Mouse (Mus musculus): Measurements from ENCODE around the gene Tex2. TPM values are rescaled to one million over a fixed set of nuclear protein-coding genes. Genes with fewer than 3 reads are reported as not detected.

Tex2 gene
- polyA plus RNA-seq, 1 experiment from 2014 or later = 17.1 TPM

DNA sequence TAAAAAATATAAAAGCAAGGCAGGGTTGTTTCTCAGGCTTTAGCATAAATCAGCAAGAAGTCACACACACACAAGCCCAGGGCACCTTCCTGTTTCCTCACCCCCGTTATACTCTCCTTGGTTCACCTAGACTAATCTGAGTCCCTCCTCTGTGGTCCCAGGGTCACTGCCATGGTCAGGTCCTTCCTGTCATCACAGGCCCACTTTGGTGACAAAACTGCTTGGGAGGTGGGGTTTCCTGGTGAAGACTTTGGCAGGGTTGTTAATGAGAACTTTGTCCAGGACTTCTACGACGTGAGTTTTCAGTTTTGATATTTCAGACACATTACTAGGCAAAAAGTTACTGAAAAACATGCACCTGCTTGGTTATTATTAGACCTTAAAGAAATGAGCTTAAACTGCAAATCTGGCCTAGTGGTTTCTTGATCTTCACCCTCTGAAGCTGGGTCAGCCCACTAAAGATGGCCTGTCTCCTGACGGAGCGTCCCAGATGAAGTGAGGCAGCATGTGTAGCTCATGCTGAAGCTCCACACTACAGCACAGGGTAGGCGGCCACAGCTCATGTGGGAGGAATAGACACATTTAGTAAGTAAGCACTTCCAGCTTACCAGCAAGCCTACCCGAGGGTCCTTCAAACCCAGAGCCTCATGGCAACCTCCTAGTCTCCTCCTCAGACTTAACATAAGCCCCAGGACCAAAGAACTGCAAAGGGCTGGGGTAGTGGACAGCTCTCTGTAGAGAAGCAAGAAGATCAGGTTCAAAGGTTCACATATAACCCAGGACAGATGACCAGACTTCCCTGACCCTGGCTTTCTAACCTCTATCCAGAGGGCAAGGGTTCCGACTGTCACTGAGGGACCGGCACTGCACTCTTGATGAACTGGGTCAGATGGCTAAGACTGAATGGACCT lies 133.3 kb downstream of the Tex2 start:
- Histone ChIP-seq H3K27me3 (replicated peaks; ENCODE audit: control insufficient read depth, insufficient read depth, low read length) (no peaks in the 10 kb centered on the region), H3K9ac (ENCODE audit: low read depth, low read length) (no peak overlapping the region), H3K27ac (ENCODE audit: low read depth, low read length) (no peak overlapping the region), H3K4me1 (replicated peaks; ENCODE audit: control insufficient read depth, insufficient read depth, low read length) (no peaks in the 10 kb centered on the region), H3K9me3 (ENCODE audit: control insufficient read depth) (no peaks in the 10 kb centered on the region), H3K4me3 (ENCODE audit: low read depth, low read length) (no peak overlapping the region), H3K4me2 (replicated peaks; ENCODE audit: low read depth) (no peak overlapping the region), H3K36me3 (ENCODE audit: control insufficient read depth, insufficient read depth) (no peaks in the 10 kb centered on the region)
- 67% methylated on average over 9 of the region's 9 CpGs for WGBS
- ATAC-seq = no peak
- no peak for TF ChIP-seq CTCF (IDR thresholded peaks at IDR 0.05; ENCODE audit: low read depth)

DNA sequence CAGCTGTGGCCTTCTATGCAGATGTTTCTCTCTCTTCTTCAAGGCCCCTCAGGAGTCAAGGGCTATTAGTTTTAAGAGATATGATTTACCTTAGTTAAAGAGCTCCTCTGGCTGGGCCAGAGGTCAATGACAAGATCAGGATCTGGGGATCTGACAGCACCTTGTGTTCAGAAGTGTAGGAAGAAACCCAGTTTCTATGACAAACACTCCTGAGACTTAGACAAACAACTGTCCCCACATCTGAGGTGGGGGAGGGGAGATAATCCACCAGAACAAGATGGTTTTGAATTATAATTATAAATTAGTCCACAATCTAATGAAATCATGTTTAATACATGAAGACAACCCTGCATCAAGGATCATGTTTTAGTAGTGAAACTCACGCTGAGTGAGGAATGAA lies 134.5 kb downstream of the Tex2 start:
- Histone ChIP-seq H3K9me3 (ENCODE audit: control insufficient read depth) (no peaks in the 10 kb centered on the region), H3K4me2 (replicated peaks; ENCODE audit: low read depth) (no peak overlapping the region), H3K36me3 (ENCODE audit: control insufficient read depth, insufficient read depth) (no peaks in the 10 kb centered on the region), H3K4me1 (replicated peaks; ENCODE audit: control insufficient read depth, insufficient read depth, low read length) (no peaks in the 10 kb centered on the region), H3K27me3 (replicated peaks; ENCODE audit: control insufficient read depth, insufficient read depth, low read length) (no peaks in the 10 kb centered on the region), H3K9ac (ENCODE audit: low read depth, low read length) (no peak overlapping the region), H3K27ac (ENCODE audit: low read depth, low read length) (no peak overlapping the region), H3K4me3 (ENCODE audit: low read depth, low read length) (no peak overlapping the region)
- WGBS = 71% methylated on average over 1 of the region's 1 CpGs
- no peak for TF ChIP-seq CTCF (IDR thresholded peaks at IDR 0.05; ENCODE audit: low read depth)
- no peak for ATAC-seq

DNA sequence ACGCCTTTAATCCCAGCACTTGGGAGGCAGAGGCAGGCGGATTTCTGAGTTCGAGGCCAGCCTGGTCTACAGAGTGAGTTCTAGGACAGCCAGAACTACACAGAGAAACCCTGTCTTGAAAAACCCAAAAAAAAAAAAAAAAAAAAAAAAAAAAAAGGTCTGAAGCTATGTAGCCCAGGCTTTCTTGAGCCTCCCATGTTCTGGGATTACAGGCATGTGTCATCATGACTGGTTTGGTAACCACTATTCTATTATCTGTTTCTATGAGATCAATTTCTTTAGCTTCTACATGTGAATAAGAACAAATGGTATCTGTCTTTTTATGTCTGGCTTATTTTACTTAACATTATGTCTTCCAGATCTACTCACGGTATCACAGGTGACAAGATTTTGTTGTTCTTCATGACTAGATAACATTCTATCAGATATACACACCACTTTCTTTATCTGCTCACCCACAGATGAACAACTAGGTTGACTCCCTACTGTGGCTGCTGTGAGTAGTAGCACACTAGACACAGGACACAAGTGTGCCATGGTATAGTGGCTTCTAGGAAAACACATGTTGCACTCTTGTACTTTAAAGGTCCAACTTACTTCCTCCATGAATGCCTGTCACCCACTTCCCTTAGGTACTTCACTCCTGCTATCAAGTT lies 135.6 kb downstream of the Tex2 start:
- no peak overlapping the region for H3K27ac ChIP-seq (ENCODE audit: low read depth, low read length)
- H3K4me3 ChIP-seq (ENCODE audit: low read depth, low read length) = no peak overlapping the region
- WGBS = 91% methylated on average over 3 of the region's 4 CpGs
- no peak overlapping the region for H3K9ac ChIP-seq (ENCODE audit: low read depth, low read length)
- no peak overlapping the region for H3K4me2 ChIP-seq (replicated peaks; ENCODE audit: low read depth)
- no peak for TF ChIP-seq CTCF (IDR thresholded peaks at IDR 0.05; ENCODE audit: low read depth)
- H3K27me3 ChIP-seq (replicated peaks; ENCODE audit: control insufficient read depth, insufficient read depth, low read length) = no peaks in the 10 kb centered on the region
- no peaks in the 10 kb centered on the region for H3K4me1 ChIP-seq (replicated peaks; ENCODE audit: control insufficient read depth, insufficient read depth, low read length)
- ATAC-seq = no peak
- H3K9me3 ChIP-seq (ENCODE audit: control insufficient read depth) = no peaks in the 10 kb centered on the region
- no peaks in the 10 kb centered on the region for H3K36me3 ChIP-seq (ENCODE audit: control insufficient read depth, insufficient read depth)

DNA sequence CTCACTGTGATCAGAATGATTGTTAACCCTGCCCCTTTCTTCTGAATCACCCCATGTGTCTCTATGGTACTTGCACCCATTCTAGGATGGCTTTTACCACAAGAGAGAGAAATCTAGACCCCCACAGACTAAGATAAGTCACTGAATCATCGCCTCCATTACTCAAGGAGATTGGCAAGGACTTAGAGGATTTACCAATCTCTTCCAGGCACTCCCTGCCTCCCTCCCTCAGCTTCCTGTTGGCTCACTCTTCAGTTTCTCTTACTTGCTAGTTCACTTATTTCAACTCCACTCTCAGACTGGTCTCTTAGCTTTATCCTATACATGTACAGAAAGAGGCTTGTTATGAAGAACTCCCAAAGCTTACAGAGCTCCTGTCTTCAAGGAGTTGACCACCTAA lies 137.9 kb downstream of the Tex2 start:
- H3K4me1 ChIP-seq (replicated peaks; ENCODE audit: control insufficient read depth, insufficient read depth, low read length) = no peaks in the 10 kb centered on the region
- no peak for ATAC-seq
- WGBS = 90% methylated on average over 1 of the region's 1 CpGs
- no peaks in the 10 kb centered on the region for H3K36me3 ChIP-seq (ENCODE audit: control insufficient read depth, insufficient read depth)
- H3K4me3 ChIP-seq (ENCODE audit: low read depth, low read length) = no peak overlapping the region
- no peaks in the 10 kb centered on the region for H3K27me3 ChIP-seq (replicated peaks; ENCODE audit: control insufficient read depth, insufficient read depth, low read length)
- H3K27ac ChIP-seq (ENCODE audit: low read depth, low read length) = no peak overlapping the region
- TF ChIP-seq CTCF (IDR thresholded peaks at IDR 0.05; ENCODE audit: low read depth) = no peak
- H3K4me2 ChIP-seq (replicated peaks; ENCODE audit: low read depth) = no peak overlapping the region
- H3K9ac ChIP-seq (ENCODE audit: low read depth, low read length) = no peak overlapping the region
- H3K9me3 ChIP-seq (ENCODE audit: control insufficient read depth) = no peaks in the 10 kb centered on the region

DNA sequence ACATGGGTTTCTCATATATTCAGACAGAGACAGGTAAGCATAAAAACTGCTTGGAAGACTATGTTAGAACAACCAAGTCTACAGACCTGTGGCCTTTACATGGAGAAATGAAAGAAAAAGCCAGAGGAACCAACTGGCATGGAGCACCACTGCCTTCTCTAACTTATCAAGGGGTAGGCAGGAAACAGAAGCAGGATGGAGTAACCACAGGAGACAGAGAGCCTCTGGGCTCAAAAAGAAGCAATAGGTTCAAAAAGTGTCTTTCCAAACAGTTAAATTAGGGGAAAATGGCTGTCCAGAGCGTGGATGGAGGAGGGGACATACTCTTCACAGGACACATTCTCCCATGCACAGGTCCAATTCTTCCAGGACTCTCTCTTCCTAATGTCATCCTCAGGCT lies 141.6 kb downstream of the Tex2 start:
- no peak for ATAC-seq
- no peaks in the 10 kb centered on the region for H3K36me3 ChIP-seq (ENCODE audit: control insufficient read depth, insufficient read depth)
- no peaks in the 10 kb centered on the region for H3K9me3 ChIP-seq (ENCODE audit: control insufficient read depth)
- H3K4me1 ChIP-seq (replicated peaks; ENCODE audit: control insufficient read depth, insufficient read depth, low read length) = no peaks in the 10 kb centered on the region
- WGBS = 92% methylated on average over 1 of the region's 1 CpGs
- TF ChIP-seq CTCF (IDR thresholded peaks at IDR 0.05; ENCODE audit: low read depth) = no peak
- H3K4me2 ChIP-seq (replicated peaks; ENCODE audit: low read depth) = no peak overlapping the region
- H3K27me3 ChIP-seq (replicated peaks; ENCODE audit: control insufficient read depth, insufficient read depth, low read length) = no peaks in the 10 kb centered on the region
- H3K27ac ChIP-seq (ENCODE audit: low read depth, low read length) = no peak overlapping the region
- no peak overlapping the region for H3K4me3 ChIP-seq (ENCODE audit: low read depth, low read length)
- no peak overlapping the region for H3K9ac ChIP-seq (ENCODE audit: low read depth, low read length)

DNA sequence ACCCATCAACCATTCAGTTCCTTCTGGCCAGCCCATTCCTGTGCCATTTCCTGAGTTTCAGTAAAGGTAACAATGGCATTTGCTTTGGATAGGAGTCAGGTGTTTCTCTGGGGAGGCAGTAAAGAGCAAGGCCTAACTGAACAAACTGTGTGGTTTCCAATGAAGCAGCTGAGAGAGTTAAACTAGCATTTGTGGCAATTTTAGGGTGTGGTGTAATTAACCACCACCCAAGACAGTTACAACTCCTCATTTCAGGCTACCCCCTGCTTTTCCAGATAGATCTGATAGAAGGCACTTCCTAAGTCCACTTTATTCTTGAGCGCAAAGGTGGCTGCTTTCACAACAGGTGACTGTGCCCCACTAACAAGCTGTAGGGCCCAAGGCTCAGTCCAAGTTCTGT lies 144.7 kb downstream of the Tex2 start:
- no peak for ATAC-seq
- Histone ChIP-seq H3K4me3 (ENCODE audit: low read depth, low read length) (no peak overlapping the region), H3K4me1 (replicated peaks; ENCODE audit: control insufficient read depth, insufficient read depth, low read length) (no peaks in the 10 kb centered on the region), H3K4me2 (replicated peaks; ENCODE audit: low read depth) (no peak overlapping the region), H3K9me3 (ENCODE audit: control insufficient read depth) (no peaks in the 10 kb centered on the region), H3K9ac (ENCODE audit: low read depth, low read length) (no peak overlapping the region), H3K27me3 (replicated peaks; ENCODE audit: control insufficient read depth, insufficient read depth, low read length) (no peaks in the 10 kb centered on the region), H3K27ac (ENCODE audit: low read depth, low read length) (no peak overlapping the region), H3K36me3 (ENCODE audit: control insufficient read depth, insufficient read depth) (no peaks in the 10 kb centered on the region)
- no peak for TF ChIP-seq CTCF (IDR thresholded peaks at IDR 0.05; ENCODE audit: low read depth)
- WGBS = 62% methylated on average over 1 of the region's 1 CpGs
